Mouse (Mus musculus) midbrain, embryonic 16.5 days (tissue): ENCODE measurements around the gene Prmt8. TPM values are rescaled to one million over a fixed set of nuclear protein-coding genes. Genes with fewer than 3 reads are reported as not detected.

ENCODE experiments used
- ATAC-seq: fragments of 200-750 bp; cut with Nextera tagmentation; 2 replicates; pipeline ENCODE4 v1.8.0; 2017; ENCODE audit warnings: moderate TSS enrichment
- H3K27ac ChIP-seq: fragments of 300-500 bp; sonication (generic); 2 replicates; pipeline ENCODE4 v1.5.1; 2014; ENCODE audit warnings: mild to moderate bottlenecking, low read length, mixed read lengths
- H3K27me3 ChIP-seq: fragments of 300-500 bp; sonication (generic); 2 replicates; pipeline ENCODE4 v1.6.1; 2014; ENCODE audit warnings: low read depth, low read length, mixed read lengths; ENCODE audit not compliant: control insufficient read depth, insufficient read depth
- H3K36me3 ChIP-seq: fragments of 300-500 bp; sonication (generic); 2 replicates; pipeline ENCODE4 v1.6.1; 2014; ENCODE audit warnings: mild to moderate bottlenecking, low read length, moderate library complexity, mixed read lengths; ENCODE audit not compliant: control insufficient read depth, insufficient read depth
- H3K4me1 ChIP-seq: fragments of 300-500 bp; sonication (generic); 2 replicates; pipeline ENCODE4 v1.6.1; 2014; ENCODE audit warnings: mild to moderate bottlenecking, low read length, mixed read lengths; ENCODE audit not compliant: control insufficient read depth, insufficient read depth
- H3K4me2 ChIP-seq: fragments of 300-500 bp; sonication (generic); 2 replicates; pipeline ENCODE4 v1.6.1; 2014; ENCODE audit warnings: mild to moderate bottlenecking, low read length, mixed read lengths
- H3K4me3 ChIP-seq: fragments of 300-500 bp; sonication (generic); 2 replicates; pipeline ENCODE4 v1.5.1; 2014; ENCODE audit warnings: low read depth, mild to moderate bottlenecking, low read length, moderate library complexity, mixed read lengths
- H3K9ac ChIP-seq: fragments of 300-500 bp; sonication (generic); 2 replicates; pipeline ENCODE4 v1.6.1; 2014; ENCODE audit warnings: low read depth, low read length, mixed read lengths
- H3K9me3 ChIP-seq: fragments of 300-500 bp; sonication (generic); replicated peaks from 2 replicates; pipeline ENCODE4 v1.6.1; 2014; ENCODE audit warnings: mild to moderate bottlenecking, low read length, mixed read lengths; ENCODE audit not compliant: control insufficient read depth, poor library complexity, severe bottlenecking
- WGBS: fragments of 180-500 bp; shearing (Covaris S2); extraction: QIAGEN DNeasy Blood & Tissue Kit; methylation state at CpG from one replicate; pipeline ENCODE4 v1.1.7; 2014; 5-methylcytosine and 5-hydroxymethylcytosine counted together
- polyA plus RNA-seq: library from polyadenylated mRNA; unstranded; fragments of >200 nt; fragmentation: Nextera tagmentation; extraction: Ambion mirVana; gene quantifications from 2 replicates; pipeline ENCODE4 v1.2.1, GENCODE M21; 2015

Gene Prmt8
- polyA plus RNA-seq, 1 experiment from 2014 or later = 26.1 TPM

DNA sequence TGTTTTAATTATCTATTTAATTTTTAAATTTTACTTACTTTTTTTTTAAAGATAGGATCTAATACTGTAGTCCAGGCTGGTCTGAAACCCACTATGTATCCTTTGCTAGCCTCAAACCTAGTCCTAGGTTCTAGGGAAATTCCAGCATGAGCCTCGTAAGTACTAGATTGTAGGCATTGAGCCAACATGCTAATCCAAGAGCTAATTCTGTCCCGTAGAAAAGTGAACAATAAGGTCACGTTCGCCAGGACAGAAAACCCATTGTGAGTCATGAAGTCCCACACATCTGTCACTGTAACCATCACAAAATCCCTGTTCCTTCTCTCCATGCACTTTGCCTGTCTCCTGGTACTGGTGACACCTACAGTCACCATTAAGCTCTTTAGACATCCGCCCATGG, 53.8 kb downstream of the Prmt8 start:
- Histone ChIP-seq H3K4me2 (no peak overlapping the region), H3K4me3 (no peak overlapping the region), H3K4me1 (peaks cover 12% of the 10 kb centered on the region), H3K9ac (no peak overlapping the region), H3K36me3 (no peaks in the 10 kb centered on the region), H3K27ac (no peak overlapping the region), H3K27me3 (no peaks in the 10 kb centered on the region), H3K9me3 (no peaks in the 10 kb centered on the region)
- 54% methylated on average over 5 of the region's 5 CpGs for WGBS
- ATAC-seq = no peak

DNA sequence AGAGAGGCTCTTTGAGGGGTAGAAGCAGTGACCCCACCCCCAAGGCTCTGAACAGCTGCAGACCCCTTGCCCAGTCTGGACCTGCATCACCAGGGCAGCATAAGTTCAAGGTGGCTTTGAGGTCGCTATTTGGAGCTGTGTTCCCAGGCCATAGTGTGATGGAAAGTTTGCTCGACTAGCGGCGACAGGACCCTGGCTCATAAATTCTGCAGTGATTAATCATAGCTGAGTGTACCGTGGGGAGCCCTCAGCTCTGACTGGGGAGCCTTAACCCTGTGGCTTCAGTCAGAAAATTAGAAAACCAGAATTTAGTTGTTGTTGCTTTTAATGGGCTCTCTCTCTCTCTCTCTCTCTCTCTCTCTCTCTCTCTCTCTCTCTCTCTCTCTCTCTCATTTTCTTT, 54.4 kb downstream of the Prmt8 start:
- 89% methylated on average over 5 of the region's 5 CpGs for WGBS
- no peak overlapping the region for H3K9ac ChIP-seq
- no peak overlapping the region for H3K4me2 ChIP-seq
- H3K36me3 ChIP-seq = no peaks in the 10 kb centered on the region
- H3K9me3 ChIP-seq = no peaks in the 10 kb centered on the region
- no peak overlapping the region for H3K27ac ChIP-seq
- ATAC-seq = no peak
- H3K27me3 ChIP-seq = no peaks in the 10 kb centered on the region
- H3K4me3 ChIP-seq = no peak overlapping the region
- peaks cover 12% of the 10 kb centered on the region for H3K4me1 ChIP-seq

DNA sequence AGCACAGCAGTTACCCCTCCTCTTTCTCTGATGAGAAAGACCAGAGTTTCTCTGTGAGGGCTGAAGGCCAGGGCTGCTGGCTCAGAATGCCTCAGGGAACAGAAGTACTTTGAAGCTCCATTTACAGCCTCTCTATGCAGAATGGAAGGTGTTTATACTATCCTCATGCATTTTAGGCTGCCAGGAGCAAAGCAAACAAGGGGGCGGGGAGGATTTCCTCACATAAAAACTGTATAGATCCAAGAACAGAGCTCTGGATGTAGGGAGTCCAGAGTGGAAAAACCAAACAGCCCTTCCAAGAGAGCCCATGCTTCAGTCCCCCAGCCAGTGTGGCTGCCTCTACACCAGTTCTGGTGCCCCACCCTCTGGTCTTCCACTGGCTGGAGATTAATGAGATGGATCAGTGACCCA, 61.0 kb downstream of the Prmt8 start:
- 52% methylated on average over 1 of the region's 1 CpGs for WGBS
- Histone ChIP-seq H3K27me3 (no peaks in the 10 kb centered on the region), H3K36me3 (no peaks in the 10 kb centered on the region), H3K4me1 (peaks cover 4% of the 10 kb centered on the region; the same call in 1 of the 2 replicates), H3K4me2 (no peak overlapping the region), H3K4me3 (no peak overlapping the region), H3K27ac (no peak overlapping the region), H3K9me3 (no peaks in the 10 kb centered on the region), H3K9ac (no peak overlapping the region)
- ATAC-seq = 0 out of 2 replicates have a peak, but pooled peaks have one; percentile 48

DNA sequence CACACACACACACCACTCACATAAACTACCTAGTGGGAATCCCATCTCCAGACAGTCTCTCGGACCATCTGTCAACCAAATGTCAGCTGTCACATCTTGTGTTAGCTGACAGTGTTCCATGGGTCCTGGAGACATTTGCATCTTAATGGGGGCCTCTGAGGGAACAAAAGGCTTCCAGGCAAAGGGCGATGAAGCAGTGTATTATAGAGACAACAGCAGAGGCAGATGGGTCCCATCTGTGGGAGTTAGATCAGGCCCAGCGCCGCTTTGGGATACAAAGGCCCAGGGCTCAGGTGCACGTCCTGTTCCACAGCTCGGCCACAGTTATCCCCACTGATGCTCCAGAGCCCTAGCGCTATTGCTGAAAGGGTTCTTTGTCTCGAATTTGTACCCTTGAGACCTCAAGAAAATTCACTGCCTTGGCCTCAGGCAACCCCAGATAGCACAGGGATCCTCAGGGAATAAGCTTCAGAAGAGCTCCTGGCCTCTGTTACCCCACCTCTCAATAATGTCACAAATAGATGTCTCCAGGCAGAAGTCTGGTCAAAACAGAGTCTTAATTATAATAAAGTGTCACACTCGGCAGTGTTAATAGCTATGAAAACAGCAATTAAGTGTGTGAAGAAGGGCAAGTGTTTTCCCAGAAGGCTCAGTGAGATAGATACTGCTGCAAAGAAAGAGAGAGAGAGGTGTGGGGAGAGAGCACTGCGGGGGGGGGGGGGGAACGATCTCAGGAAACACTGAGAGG, 68.1 kb downstream of the Prmt8 start:
- Histone ChIP-seq H3K27me3 (no peaks in the 10 kb centered on the region), H3K4me1 (peaks cover 9% of the 10 kb centered on the region; the same call in 1 of the 2 replicates), H3K36me3 (no peaks in the 10 kb centered on the region), H3K27ac (peak overlapping the region; percentile 36; the same call in 1 of the 2 replicates), H3K9me3 (no peaks in the 10 kb centered on the region), H3K4me2 (no peak overlapping the region), H3K9ac (no peak overlapping the region), H3K4me3 (no peak overlapping the region)
- 6% methylated on average over 9 of the region's 11 CpGs for WGBS
- ATAC-seq = peak; percentile 70; the same call in 1 of the 2 replicates

DNA sequence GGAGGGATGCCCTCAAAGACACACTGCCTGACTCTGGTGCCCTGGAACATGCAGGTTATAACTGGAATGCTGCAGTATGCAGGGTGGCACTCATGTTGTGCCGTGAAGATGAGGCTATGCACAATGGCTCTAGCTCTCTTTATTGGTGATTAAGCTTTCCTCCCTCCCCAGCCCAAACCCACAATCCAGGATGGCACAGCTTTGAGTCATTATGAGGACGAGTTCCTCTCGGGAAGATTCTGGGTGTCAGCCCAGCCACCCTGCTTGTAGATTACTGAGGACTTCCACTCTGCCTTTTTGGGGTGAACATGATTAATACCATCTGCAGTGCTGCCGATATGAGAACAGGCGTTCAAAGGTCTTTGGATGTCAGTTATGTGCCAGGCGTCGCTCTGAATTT, 75.6 kb downstream of the Prmt8 start:
- Histone ChIP-seq H3K9ac (no peak overlapping the region), H3K9me3 (no peaks in the 10 kb centered on the region), H3K4me3 (no peak overlapping the region), H3K36me3 (no peaks in the 10 kb centered on the region), H3K27ac (no peak overlapping the region), H3K27me3 (no peaks in the 10 kb centered on the region), H3K4me1 (no peaks in the 10 kb centered on the region), H3K4me2 (no peak overlapping the region)
- WGBS = 89% methylated on average over 7 of the region's 7 CpGs
- ATAC-seq = no peak

- H3K36me3 ChIP-seq = no peaks in the 10 kb centered on the region
- no peaks in the 10 kb centered on the region for H3K9me3 ChIP-seq
- 67% methylated on average over 7 of the region's 7 CpGs for WGBS
- no peak overlapping the region for H3K27ac ChIP-seq
- no peak overlapping the region for H3K4me3 ChIP-seq
- no peak for ATAC-seq
- H3K4me1 ChIP-seq = no peaks in the 10 kb centered on the region
- H3K4me2 ChIP-seq = no peak overlapping the region
- no peak overlapping the region for H3K9ac ChIP-seq
- H3K27me3 ChIP-seq = no peaks in the 10 kb centered on the region
Measured at GRCm38 (mm10) chr6:127692298-127692697, 77.0 kb downstream of the Prmt8 start.

GRCm38 (mm10) chr6:127687181-127687860, 82.0 kb downstream of the Prmt8 start:
- no peak overlapping the region for H3K4me2 ChIP-seq
- H3K4me1 ChIP-seq = peaks cover 13% of the 10 kb centered on the region
- no peaks in the 10 kb centered on the region for H3K27me3 ChIP-seq
- H3K36me3 ChIP-seq = no peaks in the 10 kb centered on the region
- no peaks in the 10 kb centered on the region for H3K9me3 ChIP-seq
- no peak overlapping the region for H3K9ac ChIP-seq
- H3K27ac ChIP-seq = no peak overlapping the region
- no peak for ATAC-seq
- WGBS = 89% methylated on average over 6 of the region's 6 CpGs
- H3K4me3 ChIP-seq = no peak overlapping the region

GRCm38 (mm10) chr6:127684981-127685380, 84.3 kb downstream of the Prmt8 start:
- Histone ChIP-seq H3K27ac (no peak overlapping the region), H3K9me3 (no peaks in the 10 kb centered on the region), H3K9ac (no peak overlapping the region), H3K4me3 (no peak overlapping the region), H3K4me2 (no peak overlapping the region), H3K27me3 (no peaks in the 10 kb centered on the region), H3K4me1 (peaks cover 13% of the 10 kb centered on the region), H3K36me3 (no peaks in the 10 kb centered on the region)
- WGBS = 21% methylated on average over 4 of the region's 4 CpGs
- peak; percentile 66 for ATAC-seq

- Histone ChIP-seq H3K36me3 (no peaks in the 10 kb centered on the region), H3K27me3 (no peaks in the 10 kb centered on the region), H3K4me1 (peaks cover 13% of the 10 kb centered on the region), H3K9ac (no peak overlapping the region), H3K27ac (no peak overlapping the region), H3K9me3 (no peaks in the 10 kb centered on the region), H3K4me2 (no peak overlapping the region), H3K4me3 (no peak overlapping the region)
- whole genome bisulfite sequencing = 45% methylated on average over 8 of the region's 8 CpGs
- no peak for ATAC-seq
Measured at GRCm38 (mm10) chr6:127683561-127683960, 85.7 kb downstream of the Prmt8 start.
